Mouse (Mus musculus): ENCODE data around the gene Dnajc1. TPM values are rescaled to one million over a fixed set of nuclear protein-coding genes. Genes with fewer than 3 reads are reported as not detected.

Dnajc1 gene
- polyA plus RNA-seq, 1 experiment from 2014 or later, result 20.9 TPM

DNA sequence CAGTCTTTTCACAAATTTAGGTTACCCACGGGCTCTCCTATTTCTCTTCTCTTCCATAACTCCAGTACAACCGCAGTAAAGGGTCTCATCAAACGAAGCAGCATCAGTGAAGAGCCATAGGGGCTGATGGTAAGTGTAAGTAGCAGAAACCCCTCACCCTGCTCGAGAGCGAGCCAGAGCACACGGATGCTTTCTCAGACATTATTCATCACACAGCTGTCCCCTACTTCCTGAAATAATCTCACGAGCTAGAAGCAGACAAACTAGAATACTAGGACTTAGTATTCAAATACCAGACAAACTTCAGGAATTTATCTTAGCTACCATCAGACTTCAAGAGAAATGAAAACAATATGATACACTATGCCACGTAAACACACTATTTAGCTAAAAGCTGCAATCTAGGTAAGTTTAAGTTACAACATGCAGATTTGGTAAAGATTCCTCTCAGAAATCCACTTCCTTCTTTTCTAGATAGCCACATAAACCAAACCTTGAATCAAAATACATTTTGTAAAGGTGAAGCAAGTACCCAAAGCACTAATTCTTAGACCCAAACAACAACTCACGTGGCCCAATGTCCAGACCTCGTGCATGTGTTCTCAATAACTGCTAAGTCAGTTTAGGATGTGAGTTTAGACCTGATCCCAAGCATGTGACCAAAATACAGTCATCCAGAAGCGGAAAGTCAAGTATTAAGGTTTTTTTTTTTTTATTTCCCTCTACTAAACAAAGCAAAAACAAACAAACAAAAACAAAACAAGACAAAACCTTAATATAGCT lies 20.0 kb downstream of the Dnajc1 start:
- no peaks in the 10 kb centered on the region for H3K4me1 ChIP-seq (replicated peaks; ENCODE audit: control insufficient read depth, insufficient read depth, low read length)
- H3K9ac ChIP-seq, result no peak overlapping the region
- no peak for DNase-seq (ENCODE audit: low spot score)
- H3K9me3 ChIP-seq (ENCODE audit: control insufficient read depth, low read length), result no peaks in the 10 kb centered on the region
- H3K27ac ChIP-seq, result no peak overlapping the region
- ATAC-seq (ENCODE audit: low FRiP score), result no peak
- no peak overlapping the region for H3K4me2 ChIP-seq (replicated peaks)
- 76% methylated on average over 11 of the region's 11 CpGs for WGBS
- no peaks in the 10 kb centered on the region for H3K36me3 ChIP-seq (replicated peaks; ENCODE audit: control insufficient read depth, insufficient read depth)
- no peaks in the 10 kb centered on the region for H3K27me3 ChIP-seq (ENCODE audit: control insufficient read depth, insufficient read depth, low read length)
- H3K4me3 ChIP-seq (replicated peaks; ENCODE audit: low read length), result no peak overlapping the region

DNA sequence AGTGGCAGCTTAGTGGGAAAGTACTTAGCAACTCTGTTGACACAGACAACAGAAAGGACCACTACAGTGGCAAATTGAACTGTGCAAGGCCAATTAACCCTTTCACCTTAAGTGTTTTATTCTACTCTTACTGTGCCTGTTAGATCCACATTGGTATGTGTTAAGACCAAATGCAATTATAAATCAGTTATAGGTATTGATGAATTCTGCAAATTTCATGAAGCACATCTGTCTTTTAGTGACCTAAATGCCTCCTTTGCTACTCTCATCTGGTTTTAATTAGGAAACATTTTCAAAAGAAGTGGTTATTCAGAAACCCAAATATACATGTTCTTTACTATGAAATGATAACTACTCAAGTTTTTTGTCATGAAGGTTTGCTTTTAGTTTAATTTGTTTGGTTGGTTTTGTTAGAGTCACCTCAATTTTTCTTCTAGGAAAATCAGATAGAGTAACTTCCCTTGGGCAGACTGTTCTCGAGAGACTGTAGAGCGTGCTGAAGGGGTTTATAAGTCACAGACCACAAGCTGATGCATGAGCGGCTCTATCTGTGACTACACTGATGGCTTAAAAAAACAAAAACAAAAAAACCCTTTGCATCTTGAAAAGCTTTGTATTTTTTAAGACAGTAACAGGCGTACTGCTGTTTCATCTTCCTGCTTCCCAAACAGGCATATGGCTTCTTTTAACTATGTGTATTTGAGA lies 21.7 kb downstream of the Dnajc1 start:
- DNase-seq (ENCODE audit: low spot score) (no peak), ATAC-seq (ENCODE audit: low FRiP score) (no peak)
- WGBS, result 75% methylated on average over 4 of the region's 4 CpGs
- H3K27ac ChIP-seq, result no peak overlapping the region
- H3K9me3 ChIP-seq (ENCODE audit: control insufficient read depth, low read length), result no peaks in the 10 kb centered on the region
- no peaks in the 10 kb centered on the region for H3K27me3 ChIP-seq (ENCODE audit: control insufficient read depth, insufficient read depth, low read length)
- H3K9ac ChIP-seq, result no peak overlapping the region
- no peak overlapping the region for H3K4me2 ChIP-seq (replicated peaks)
- no peaks in the 10 kb centered on the region for H3K36me3 ChIP-seq (replicated peaks; ENCODE audit: control insufficient read depth, insufficient read depth)
- no peaks in the 10 kb centered on the region for H3K4me1 ChIP-seq (replicated peaks; ENCODE audit: control insufficient read depth, insufficient read depth, low read length)
- no peak overlapping the region for H3K4me3 ChIP-seq (replicated peaks; ENCODE audit: low read length)

GRCm38 (mm10) chr2:18364402-18364801 lies 28.2 kb downstream of the Dnajc1 start:
- H3K4me3 ChIP-seq (replicated peaks; ENCODE audit: low read length), result no peak overlapping the region
- DNase-seq (ENCODE audit: low spot score) (no peak), ATAC-seq (ENCODE audit: low FRiP score) (no peak)
- H3K9me3 ChIP-seq (ENCODE audit: control insufficient read depth, low read length), result 0 out of 2 replicates have a peak, but pooled peaks cover 3% of the 10 kb centered on the region
- no peaks in the 10 kb centered on the region for H3K27me3 ChIP-seq (ENCODE audit: control insufficient read depth, insufficient read depth, low read length)
- H3K36me3 ChIP-seq (replicated peaks; ENCODE audit: control insufficient read depth, insufficient read depth), result no peaks in the 10 kb centered on the region
- H3K9ac ChIP-seq, result no peak overlapping the region
- 95% methylated on average over 1 of the region's 1 CpGs for WGBS
- H3K4me1 ChIP-seq (replicated peaks; ENCODE audit: control insufficient read depth, insufficient read depth, low read length), result no peaks in the 10 kb centered on the region
- H3K27ac ChIP-seq, result no peak overlapping the region
- H3K4me2 ChIP-seq (replicated peaks), result no peak overlapping the region

DNA sequence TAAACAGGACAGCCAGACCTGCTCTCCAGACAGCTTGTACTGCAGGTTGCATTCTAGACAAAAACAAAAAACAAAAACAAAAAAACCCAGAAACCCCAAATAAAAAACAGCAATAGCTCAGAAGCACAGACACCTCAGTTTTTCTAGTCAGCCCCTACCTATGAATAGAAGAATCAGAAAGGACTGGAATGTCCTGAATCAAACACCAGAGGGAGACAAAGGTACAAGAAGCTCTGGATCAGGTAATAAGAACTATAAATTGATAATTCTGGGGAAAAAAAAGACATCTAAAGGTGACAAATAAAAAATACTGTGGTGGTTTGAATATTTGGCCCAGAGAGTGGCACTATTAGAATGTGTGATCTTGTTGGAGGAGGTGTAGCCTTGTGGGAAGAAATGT lies 37.3 kb downstream of the Dnajc1 start:
- no peaks in the 10 kb centered on the region for H3K4me1 ChIP-seq (replicated peaks; ENCODE audit: control insufficient read depth, insufficient read depth, low read length)
- no peak overlapping the region for H3K4me2 ChIP-seq (replicated peaks)
- H3K9me3 ChIP-seq (ENCODE audit: control insufficient read depth, low read length), result no peaks in the 10 kb centered on the region
- H3K27ac ChIP-seq, result no peak overlapping the region
- no peaks in the 10 kb centered on the region for H3K36me3 ChIP-seq (replicated peaks; ENCODE audit: control insufficient read depth, insufficient read depth)
- DNase-seq (ENCODE audit: low spot score) (peak; percentile 41), ATAC-seq (ENCODE audit: low FRiP score) (no peak)
- no peaks in the 10 kb centered on the region for H3K27me3 ChIP-seq (ENCODE audit: control insufficient read depth, insufficient read depth, low read length)
- no peak overlapping the region for H3K9ac ChIP-seq
- no peak overlapping the region for H3K4me3 ChIP-seq (replicated peaks; ENCODE audit: low read length)

DNA sequence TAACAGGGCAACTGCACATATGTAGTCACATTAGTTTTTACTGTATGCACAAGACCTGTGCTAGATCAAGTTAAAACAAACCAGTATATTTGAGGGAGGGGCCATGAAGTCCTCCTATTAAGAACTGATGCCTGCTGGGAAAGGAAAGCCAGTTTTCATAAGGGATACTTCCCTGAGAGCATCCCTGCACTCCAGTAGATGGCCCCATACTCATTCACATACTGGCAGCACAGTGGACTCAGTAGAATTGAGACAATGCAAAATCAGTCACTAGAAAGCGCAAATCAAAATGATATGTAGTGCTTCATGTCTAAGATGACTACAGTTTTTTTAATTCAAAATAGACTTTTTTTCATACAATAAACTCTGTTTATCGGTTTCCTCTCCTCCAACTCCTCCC lies 40.0 kb downstream of the Dnajc1 start:
- Histone ChIP-seq H3K9me3 (ENCODE audit: control insufficient read depth, low read length) (no peaks in the 10 kb centered on the region), H3K4me3 (replicated peaks; ENCODE audit: low read length) (no peak overlapping the region), H3K36me3 (replicated peaks; ENCODE audit: control insufficient read depth, insufficient read depth) (no peaks in the 10 kb centered on the region), H3K27me3 (ENCODE audit: control insufficient read depth, insufficient read depth, low read length) (no peaks in the 10 kb centered on the region), H3K4me2 (replicated peaks) (no peak overlapping the region), H3K4me1 (replicated peaks; ENCODE audit: control insufficient read depth, insufficient read depth, low read length) (no peaks in the 10 kb centered on the region), H3K9ac (no peak overlapping the region), H3K27ac (no peak overlapping the region)
- 88% methylated on average over 2 of the region's 2 CpGs for WGBS
- DNase-seq (ENCODE audit: low spot score), result no peak
- ATAC-seq (ENCODE audit: low FRiP score), result no peak

DNA sequence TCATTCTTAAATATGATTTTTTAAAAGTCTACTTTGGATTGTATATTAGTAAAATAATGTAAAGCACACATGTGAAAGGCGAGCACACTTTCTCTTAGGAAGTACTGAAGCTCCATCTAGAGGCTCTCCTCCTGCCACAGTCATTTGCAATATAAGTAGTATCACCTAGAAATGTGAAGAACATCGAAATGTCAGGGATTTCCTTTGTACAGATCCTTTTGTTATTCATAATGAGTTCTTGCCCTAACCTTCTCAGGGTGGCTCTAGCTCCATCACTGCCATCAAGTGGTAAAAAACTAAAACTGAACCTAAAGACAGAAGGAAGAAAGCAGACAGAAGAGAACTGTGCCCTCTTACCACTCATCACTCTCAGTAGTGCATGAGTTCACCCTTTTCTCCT lies 49.2 kb downstream of the Dnajc1 start:
- ATAC-seq (ENCODE audit: low FRiP score) (peak; percentile 51; the same call in 1 of the 2 replicates), DNase-seq (ENCODE audit: low spot score) (peak; percentile 33)
- H3K36me3 ChIP-seq (replicated peaks; ENCODE audit: control insufficient read depth, insufficient read depth), result no peaks in the 10 kb centered on the region
- H3K9me3 ChIP-seq (ENCODE audit: control insufficient read depth, low read length), result no peaks in the 10 kb centered on the region
- 48% methylated on average over 2 of the region's 2 CpGs for WGBS
- H3K9ac ChIP-seq, result no peak overlapping the region
- no peak overlapping the region for H3K4me2 ChIP-seq (replicated peaks)
- no peaks in the 10 kb centered on the region for H3K27me3 ChIP-seq (ENCODE audit: control insufficient read depth, insufficient read depth, low read length)
- no peak overlapping the region for H3K27ac ChIP-seq
- H3K4me3 ChIP-seq (replicated peaks; ENCODE audit: low read length), result no peak overlapping the region
- H3K4me1 ChIP-seq (replicated peaks; ENCODE audit: control insufficient read depth, insufficient read depth, low read length), result no peaks in the 10 kb centered on the region

DNA sequence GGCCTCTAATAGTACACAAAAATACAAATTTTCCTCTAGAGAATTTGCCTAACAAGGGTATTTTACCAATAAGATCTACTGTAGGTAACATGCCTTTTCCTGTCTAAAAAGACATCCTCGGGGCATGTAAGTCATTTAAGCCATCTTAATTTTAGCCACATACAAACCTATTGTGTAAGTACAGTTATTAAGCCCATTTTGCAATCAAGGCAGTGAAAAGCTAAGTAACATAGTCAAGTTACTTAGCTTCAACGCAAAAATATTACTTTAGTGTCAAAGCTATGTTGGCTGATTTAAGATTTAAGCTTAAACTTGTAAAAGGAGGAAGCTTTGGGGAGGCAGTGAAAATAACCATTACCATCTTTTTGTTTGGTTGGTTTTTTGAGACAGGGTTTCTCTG lies 74.0 kb downstream of the Dnajc1 start:
- Histone ChIP-seq H3K9me3 (ENCODE audit: control insufficient read depth, low read length) (no peaks in the 10 kb centered on the region), H3K4me2 (replicated peaks) (no peak overlapping the region), H3K4me3 (replicated peaks; ENCODE audit: low read length) (no peak overlapping the region), H3K9ac (no peak overlapping the region), H3K4me1 (replicated peaks; ENCODE audit: control insufficient read depth, insufficient read depth, low read length) (no peaks in the 10 kb centered on the region), H3K27ac (no peak overlapping the region), H3K27me3 (ENCODE audit: control insufficient read depth, insufficient read depth, low read length) (no peaks in the 10 kb centered on the region), H3K36me3 (replicated peaks; ENCODE audit: control insufficient read depth, insufficient read depth) (no peaks in the 10 kb centered on the region)
- DNase-seq (ENCODE audit: low spot score) (no peak), ATAC-seq (ENCODE audit: low FRiP score) (no peak)
- WGBS, result 89% methylated on average over 2 of the region's 2 CpGs

DNA sequence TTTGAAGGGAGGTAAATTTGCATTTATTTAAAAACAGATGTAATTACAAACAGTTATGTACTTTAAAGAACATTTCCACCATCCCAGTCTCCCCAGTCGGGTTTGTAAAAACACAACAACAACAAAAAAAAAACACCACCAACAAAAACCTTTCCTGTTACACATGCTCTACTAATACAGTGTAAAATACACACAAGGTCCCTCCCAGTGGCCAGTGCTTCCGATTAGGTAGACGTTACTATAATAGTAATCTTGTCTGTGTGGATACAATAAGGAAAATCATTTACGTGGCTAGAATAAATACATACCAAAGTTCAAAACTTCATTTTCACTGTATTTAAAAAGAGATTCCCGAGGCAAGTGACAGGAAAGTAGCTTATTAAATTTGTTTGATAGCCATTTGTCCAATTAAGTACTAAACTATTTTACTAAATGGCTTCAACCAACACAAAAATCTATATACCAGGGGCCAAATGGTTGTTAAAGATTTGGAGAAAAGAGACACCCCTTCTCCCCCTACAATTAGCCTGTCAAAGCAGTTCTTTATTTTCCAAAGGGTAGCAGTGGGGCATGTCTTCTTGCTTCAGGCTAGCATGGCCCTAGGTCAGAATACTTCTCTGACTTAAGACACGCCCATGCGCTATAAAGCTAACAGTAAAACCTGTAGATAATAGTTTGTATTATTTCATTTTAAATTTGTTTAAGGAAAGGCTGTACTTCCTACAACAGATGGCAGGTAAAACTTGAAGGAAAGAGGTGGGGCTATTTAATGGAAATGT lies 74.9 kb downstream of the Dnajc1 start:
- no peak for DNase-seq (ENCODE audit: low spot score)
- ATAC-seq (ENCODE audit: low FRiP score), result no peak
- Histone ChIP-seq H3K9me3 (ENCODE audit: control insufficient read depth, low read length) (no peaks in the 10 kb centered on the region), H3K36me3 (replicated peaks; ENCODE audit: control insufficient read depth, insufficient read depth) (no peaks in the 10 kb centered on the region), H3K27me3 (ENCODE audit: control insufficient read depth, insufficient read depth, low read length) (no peaks in the 10 kb centered on the region), H3K9ac (no peak overlapping the region), H3K27ac (no peak overlapping the region), H3K4me2 (replicated peaks) (no peak overlapping the region), H3K4me1 (replicated peaks; ENCODE audit: control insufficient read depth, insufficient read depth, low read length) (no peaks in the 10 kb centered on the region), H3K4me3 (replicated peaks; ENCODE audit: low read length) (no peak overlapping the region)
- WGBS, result 84% methylated on average over 7 of the region's 7 CpGs

GRCm38 (mm10) chr2:18316909-18317308 lies 75.7 kb downstream of the Dnajc1 start:
- Histone ChIP-seq H3K9me3 (ENCODE audit: control insufficient read depth, low read length) (no peaks in the 10 kb centered on the region), H3K4me3 (replicated peaks; ENCODE audit: low read length) (no peak overlapping the region), H3K27ac (no peak overlapping the region), H3K36me3 (replicated peaks; ENCODE audit: control insufficient read depth, insufficient read depth) (no peaks in the 10 kb centered on the region), H3K9ac (no peak overlapping the region), H3K27me3 (ENCODE audit: control insufficient read depth, insufficient read depth, low read length) (no peaks in the 10 kb centered on the region), H3K4me2 (replicated peaks) (no peak overlapping the region), H3K4me1 (replicated peaks; ENCODE audit: control insufficient read depth, insufficient read depth, low read length) (no peaks in the 10 kb centered on the region)
- 60% methylated on average over 2 of the region's 2 CpGs for WGBS
- no peak for ATAC-seq (ENCODE audit: low FRiP score)
- DNase-seq (ENCODE audit: low spot score), result no peak

Measured in hindbrain, embryonic 14.5 days (tissue).